Comparison of ENCODE assay signal across 8 mouse cellular contexts in the genomic region with DNA sequence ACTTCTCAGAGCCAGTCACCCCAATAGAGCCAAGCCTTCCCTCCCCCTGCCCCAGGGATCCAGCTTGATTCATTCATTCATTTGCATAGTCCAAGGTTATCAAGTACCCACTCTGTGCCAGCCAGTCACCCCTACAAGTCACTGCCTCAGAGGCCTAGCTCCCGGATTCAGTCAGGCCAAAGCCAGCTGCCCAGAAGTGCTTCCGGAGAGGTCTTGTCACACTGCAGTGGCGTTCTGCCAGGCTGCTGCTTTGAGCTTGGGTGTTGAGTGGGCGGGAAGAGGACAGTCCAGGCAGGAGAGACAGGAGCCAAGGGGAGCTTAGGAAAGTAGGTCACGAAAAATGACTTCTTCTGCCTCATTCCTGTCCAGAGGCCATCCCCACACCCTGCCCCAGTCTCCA. TPM values are rescaled to one million over a fixed set of nuclear protein-coding genes. Genes with fewer than 3 reads are reported as not detected.
DNase-seq lines count a peak whose midpoint lies in the region; ATAC-seq and TF ChIP-seq lines count a peak whose summit lies in the region.

No protein-coding gene starts in this region.

- TF ChIP-seq CTCF in lung, postnatal 0 days (IDR thresholded peaks at IDR 0.05) = no peak

- 0 out of 2 replicates have a peak overlapping the region, but pooled peaks have one; percentile 13 for H3K9ac ChIP-seq in neural tube, embryonic 13.5 days
- H3K9ac ChIP-seq in lung, postnatal 0 days (replicated peaks; ENCODE audit: low read depth) = no peak overlapping the region

- H3K9me3 ChIP-seq in neural tube, embryonic 13.5 days = no peaks in the 10 kb centered on the region
- no peaks in the 10 kb centered on the region for H3K9me3 ChIP-seq in lung, postnatal 0 days (ENCODE audit: low read length)

- H3K4me2 ChIP-seq in neural tube, embryonic 13.5 days = no peak overlapping the region
- no peak overlapping the region; the same call in 1 of the 2 replicates for H3K4me2 ChIP-seq in lung, postnatal 0 days (replicated peaks; ENCODE audit: low read depth, low read length)

- TF ChIP-seq EP300 in lung, postnatal 0 days (IDR thresholded peaks at IDR 0.05) = no peak; the same call in 1 of the 2 replicates

- peaks cover 61% of the 10 kb centered on the region for H3K36me3 ChIP-seq in neural tube, embryonic 13.5 days
- H3K36me3 ChIP-seq in lung, postnatal 0 days (ENCODE audit: insufficient read depth, low read length) = no peaks in the 10 kb centered on the region

- H3K4me3 ChIP-seq in neural tube, embryonic 13.5 days = no peak overlapping the region
- H3K4me3 ChIP-seq in lung, postnatal 0 days (ENCODE audit: low read depth, low read length) = no peak overlapping the region

- 81% methylated on average over 5 of the region's 5 CpGs for WGBS in neural tube, embryonic 13.5 days
- WGBS in lung, postnatal 0 days = 6% methylated on average over 5 of the region's 5 CpGs

- H3K4me1 ChIP-seq in neural tube, embryonic 13.5 days (replicated peaks) = peaks cover 42% of the 10 kb centered on the region
- H3K4me1 ChIP-seq in lung, postnatal 0 days (ENCODE audit: insufficient read depth, low read depth, low read length) = peaks cover 43% of the 10 kb centered on the region

- H3K27me3 ChIP-seq in neural tube, embryonic 13.5 days = no peaks in the 10 kb centered on the region
- no peaks in the 10 kb centered on the region for H3K27me3 ChIP-seq in lung, postnatal 0 days (replicated peaks; ENCODE audit: insufficient read depth, low read length)

- DNase-seq in neural tube, embryonic 10.5 days (ENCODE audit: extremely low spot score, low spot score) = no peak
- DNase-seq in adrenal gland, postnatal 36 days = peak; percentile 92
- peak; percentile 78 for DNase-seq in gastrocnemius, postnatal 10 days
- DNase-seq in kidney, adult 11 months = peak; percentile 93
- DNase-seq in lung, postnatal 0 days (ENCODE audit: low spot score) = peak; percentile 97
- DNase-seq in frontal cortex, postnatal 10 days (ENCODE audit: low spot score in 2 of 2) = no peak
- no peak for DNase-seq in frontal cortex, postnatal 14 days (ENCODE audit: low spot score in 2 of 2)

- ATAC-seq in neural tube, embryonic 13.5 days (ENCODE audit: low read depth) = no peak
- ATAC-seq in lung, postnatal 0 days = peak; percentile 77

- 0 out of 2 replicates have a peak overlapping the region, but pooled peaks have one; percentile 64 for H3K27ac ChIP-seq in neural tube, embryonic 13.5 days (replicated peaks)
- peak overlapping the region; percentile 88 for H3K27ac ChIP-seq in lung, postnatal 0 days (ENCODE audit: low read length)

RNA-seq across cellular contexts. Expression of gene Trim8, which starts 17.0 kb away (rescaled TPM):
- 26.5 and 30.4 TPM in 2 replicates for polyA plus RNA-seq in neural tube, embryonic 13.5 days (2015; fragmentation: Nextera tagmentation; extraction: Ambion mirVana)
- total RNA-seq in adrenal gland, postnatal 36 days (2021) = 10 to 100 TPM; 47.3 to 53.3 TPM
- 10 to 100 TPM; 26.1 to 29.7 TPM for total RNA-seq in gastrocnemius, postnatal 10 days (2021)
- 34.1 and 34.8 TPM in 2 replicates for polyA plus RNA-seq in lung, postnatal 0 days (2015; fragmentation: Nextera tagmentation; extraction: Ambion mirVana)

Comparison
In these comparisons a context has a peak if more than half of its experiments do, and no peak if none do; other contexts are left out.
1. DNase-seq: peak in adrenal gland, postnatal 36 days (2 of 2), gastrocnemius, postnatal 10 days (single experiment), kidney, adult 11 months (single experiment) and lung, postnatal 0 days (single experiment); none in neural tube, embryonic 10.5 days (single experiment), frontal cortex, postnatal 10 days (0 of 2) and frontal cortex, postnatal 14 days (0 of 2).